Mouse (Mus musculus): ENCODE results near the gene Pdlim7. TPM values are rescaled to one million over a fixed set of nuclear protein-coding genes. Genes with fewer than 3 reads are reported as not detected.

The Pdlim7 gene
- total and polyA plus RNA-seq, 3 experiments = 12.3 to 40.6 TPM; not detected in 1

DNA sequence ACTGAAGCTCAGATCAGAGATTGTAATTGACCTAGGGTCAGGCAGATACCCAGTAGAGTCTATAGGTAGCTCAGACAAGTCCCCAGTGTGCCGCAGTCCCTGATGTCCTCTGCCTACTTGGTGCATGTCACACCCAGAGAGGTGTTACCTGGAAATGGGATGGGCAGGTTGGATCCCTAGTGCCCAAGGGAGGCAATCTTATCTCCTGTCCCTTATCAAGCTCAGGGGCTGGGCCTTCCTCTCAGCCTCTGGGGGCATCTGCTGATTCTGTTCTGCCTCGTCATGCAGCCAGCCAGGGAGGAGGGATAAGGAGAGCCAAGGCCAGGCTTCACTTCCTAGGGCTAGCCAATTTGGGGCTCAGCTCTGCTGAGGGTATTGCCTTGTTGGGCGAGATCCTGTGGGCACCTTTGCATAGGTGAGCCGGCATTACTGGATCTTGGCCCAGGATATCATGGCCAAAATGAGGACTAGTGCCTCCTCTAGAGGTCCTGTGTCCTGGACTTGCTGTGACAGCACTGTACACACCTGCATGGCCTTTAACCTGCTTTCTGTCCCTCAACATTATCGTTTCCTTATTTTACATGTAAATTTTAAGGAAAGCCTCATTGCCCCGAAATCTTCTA is 66.9 kb downstream of the Pdlim7 start:
- no peaks in the 10 kb centered on the region for H3K9me3 ChIP-seq (replicated peaks; ENCODE audit: insufficient read depth, low read length)
- peaks cover 7 to 31% of the 10 kb centered on the region in 2 experiments for H3K4me1 ChIP-seq (ENCODE audit: control insufficient read depth in 1 of 2, insufficient read depth in 2 of 2, low read length in 2 of 2)
- peak overlapping the region; percentile 94 for H3K9ac ChIP-seq (ENCODE audit: control insufficient read depth, low read depth, low read length, poor library complexity, severe bottlenecking)
- DNase-seq (ENCODE audit: low read depth, low spot score) = peak; percentile 76
- H3K4me3 ChIP-seq (ENCODE audit: control insufficient read depth in 1 of 2, insufficient read depth in 1 of 2, low read depth in 2 of 2, low read length in 2 of 2) = peak overlapping the region; percentile 80 to 83
- no peaks in the 10 kb centered on the region for H3K27me3 ChIP-seq (ENCODE audit: control insufficient read depth in 1 of 2, insufficient read depth in 2 of 2, low read length in 2 of 2)
- H3K36me3 ChIP-seq (ENCODE audit: control insufficient read depth in 1 of 2, insufficient read depth in 2 of 2, low read length in 2 of 2) = peaks cover 2 to 18% of the 10 kb centered on the region in 2 experiments
- peaks cover 32% of the 10 kb centered on the region for H3K79me2 ChIP-seq (ENCODE audit: control insufficient read depth, insufficient read depth, low read length, poor library complexity)
- peak overlapping the region; percentile 85 for H3K27ac ChIP-seq (ENCODE audit: control insufficient read depth, low read depth, low read length)
- TF ChIP-seq ZKSCAN1 (IDR thresholded peaks at IDR 0.05; ENCODE audit: low read depth, low read length) = no peak
- TF ChIP-seq JUND (IDR thresholded peaks at IDR 0.05; ENCODE audit: low read depth, low read length) = no peak
- no peak for TF ChIP-seq MYB (IDR thresholded peaks at IDR 0.05; ENCODE audit: low read depth, low read length)
- no peak for TF ChIP-seq SMC3 (IDR thresholded peaks at IDR 0.05; ENCODE audit: low read depth, low read length)
- peak; percentile 79 to 80 for TF ChIP-seq EP300 (IDR thresholded peaks at IDR 0.05; ENCODE audit: low read depth in 1 of 2, low read length in 2 of 2)
- no peak; the same call in 1 of the 2 replicates for TF ChIP-seq BHLHE40 (IDR thresholded peaks at IDR 0.05; ENCODE audit: borderline replicate concordance, low read depth, low read length)
- no peak for TF ChIP-seq KAT2A (conservative IDR thresholded peaks at IDR 0.05; ENCODE audit: low read depth, low read length)
- TF ChIP-seq E2F4 (IDR thresholded peaks at IDR 0.05; ENCODE audit: borderline replicate concordance, low read depth, low read length) = no peak
- peak; percentile 66; the same call in 1 of the 2 replicates for TF ChIP-seq TCF12 (IDR thresholded peaks at IDR 0.05; ENCODE audit: low read depth, low read length)
- no peak for TF ChIP-seq UBTF (IDR thresholded peaks at IDR 0.05; ENCODE audit: borderline replicate concordance, insufficient read depth, low read depth, low read length)
- no peak for TF ChIP-seq MAX (IDR thresholded peaks at IDR 0.05; ENCODE audit: low read length)
- TF ChIP-seq ETS1 (IDR thresholded peaks at IDR 0.05; ENCODE audit: low read depth, low read length) = peak; percentile 85
- no peak for TF ChIP-seq MYC (IDR thresholded peaks at IDR 0.05; ENCODE audit: low read depth, low read length)
- peak; percentile 61; the same call in 1 of the 2 replicates for TF ChIP-seq MAZ (IDR thresholded peaks at IDR 0.05; ENCODE audit: low read depth, low read length)
- peak; percentile 51; the same call in 1 of the 2 replicates for TF ChIP-seq GABPA (IDR thresholded peaks at IDR 0.05; ENCODE audit: low read depth, low read length)
- no peak for TF ChIP-seq NRF1 (IDR thresholded peaks at IDR 0.05; ENCODE audit: insufficient read depth, low read depth, low read length, poor library complexity, severe bottlenecking)
- peak; percentile 43; the same call in 1 of the 2 replicates for TF ChIP-seq HCFC1 (IDR thresholded peaks at IDR 0.05; ENCODE audit: low read depth, low read length)
- TF ChIP-seq CHD1 (IDR thresholded peaks at IDR 0.05; ENCODE audit: low read depth, low read length) = no peak
- TF ChIP-seq MEF2A (IDR thresholded peaks at IDR 0.05; ENCODE audit: extremely low read depth, insufficient replicate concordance, low read depth, low read length, poor library complexity, severe bottlenecking) = no peak
- TF ChIP-seq POLR2AphosphoS2 (IDR thresholded peaks at IDR 0.05; ENCODE audit: low read length) = peak; percentile 73
- TF ChIP-seq TBP (IDR thresholded peaks at IDR 0.05; ENCODE audit: low read depth, low read length) = peak; percentile 70
- no peak for TF ChIP-seq CHD2 (IDR thresholded peaks at IDR 0.05; ENCODE audit: low read length)
- peak; percentile 56 for TF ChIP-seq NELFE (IDR thresholded peaks at IDR 0.05; ENCODE audit: low read depth, low read length)
- TF ChIP-seq USF1 (IDR thresholded peaks at IDR 0.05; ENCODE audit: low read depth, low read length) = no peak
- TF ChIP-seq RAD21 (IDR thresholded peaks at IDR 0.05; ENCODE audit: low read depth, low read length) = no peak
- peak; percentile 40 for TF ChIP-seq TAL1 (IDR thresholded peaks at IDR 0.05; ENCODE audit: low read length)
- peak; percentile 56; the same call in 1 of the 2 replicates for TF ChIP-seq RCOR1 (IDR thresholded peaks at IDR 0.05; ENCODE audit: low read depth, low read length)
- no peak for TF ChIP-seq MXI1 (IDR thresholded peaks at IDR 0.05; ENCODE audit: low read depth, low read length)
- no peak for TF ChIP-seq USF2 (IDR thresholded peaks at IDR 0.05; ENCODE audit: borderline replicate concordance in 1 of 2, insufficient read depth in 1 of 2, low read depth in 1 of 2, low read length in 2 of 2)
- peak; percentile 92 for TF ChIP-seq GATA1 (IDR thresholded peaks at IDR 0.05; ENCODE audit: low read depth, low read length)
- TF ChIP-seq ZC3H11A (IDR thresholded peaks at IDR 0.05; ENCODE audit: low read depth, low read length) = no peak
- TF ChIP-seq POLR2A (IDR thresholded peaks at IDR 0.05; ENCODE audit: control insufficient read depth in 1 of 2, insufficient read depth in 1 of 2, low read depth in 1 of 2, low read length in 2 of 2, poor library complexity in 1 of 2) = peak in 1 of 2 experiments; percentile 79; a peak in 2 of 4 replicates
- TF ChIP-seq CTCF (IDR thresholded peaks at IDR 0.05 in 2 of 3, conservative IDR thresholded peaks at IDR 0.05 in 1 of 3; ENCODE audit: control insufficient read depth in 1 of 3, insufficient read depth in 1 of 3, low read depth in 2 of 3, low read length in 3 of 3, poor library complexity in 1 of 3, severe bottlenecking in 1 of 3) = no peak
- TF ChIP-seq MAFK (IDR thresholded peaks at IDR 0.05; ENCODE audit: borderline replicate concordance, low read depth, low read length) = peak; percentile 28; the same call in 1 of the 2 replicates
- TF ChIP-seq ZNF384 (IDR thresholded peaks at IDR 0.05; ENCODE audit: low read depth, low read length) = no peak
- no peak for TF ChIP-seq ZMIZ1 (IDR thresholded peaks at IDR 0.05; ENCODE audit: low read depth, low read length)
- peak; percentile 77 for TF ChIP-seq SIN3A (IDR thresholded peaks at IDR 0.05; ENCODE audit: low read length)

Data from MEL (cell line).